In the genomic region with DNA sequence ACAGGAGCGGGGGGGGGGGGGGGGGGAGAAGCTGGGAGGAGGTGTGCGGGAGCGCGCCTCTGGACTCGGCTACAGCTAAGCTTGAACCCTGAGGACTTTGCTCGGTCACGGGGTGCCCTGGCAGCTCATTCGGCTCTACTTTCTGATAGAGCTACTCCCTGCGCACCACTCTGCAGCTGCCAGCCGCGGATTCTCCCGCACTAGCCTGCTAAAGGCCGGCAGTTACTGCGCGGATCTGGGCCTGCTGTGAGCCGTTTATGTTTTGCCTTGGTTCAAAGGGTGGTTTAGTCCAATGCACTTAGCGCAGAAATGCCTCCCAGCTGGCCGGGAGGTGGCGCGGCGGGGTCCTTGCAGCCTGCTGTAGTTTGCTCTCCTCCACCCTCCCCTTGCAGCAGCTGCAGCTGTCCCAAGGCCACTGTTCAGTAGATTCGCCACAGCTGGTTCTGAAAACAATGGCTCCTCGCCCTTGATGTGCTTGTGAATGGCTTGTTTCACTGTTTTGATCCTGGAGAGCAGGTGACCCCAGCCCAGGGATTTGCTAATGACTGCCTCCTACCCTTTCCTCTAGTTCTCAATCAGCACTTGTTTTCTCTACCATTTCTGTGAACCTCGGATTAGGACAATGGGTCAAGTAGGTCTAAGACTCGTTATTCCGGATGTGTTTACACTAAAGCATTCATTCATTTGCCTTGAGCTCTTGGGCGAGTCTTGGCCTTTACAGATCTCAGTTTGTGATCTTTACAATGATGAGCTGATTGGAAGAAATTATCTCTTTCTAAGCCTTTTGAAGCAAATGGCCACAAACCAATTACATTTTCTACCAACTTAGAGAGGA, we compare ENCODE assay signal across 8 mouse cellular contexts. TPM values are rescaled to one million over a fixed set of nuclear protein-coding genes. Genes with fewer than 3 reads are reported as not detected.
A peak's percentile ranks its signal among the peaks of the same experiment; 100 is the strongest.
DNase-seq lines count a peak whose midpoint lies in the region; ATAC-seq and TF ChIP-seq lines count a peak whose summit lies in the region.

No protein-coding gene starts in this region.

- peak overlapping the region; percentile 87 for H3K4me2 ChIP-seq in forebrain, embryonic 12.5 days
- H3K4me2 ChIP-seq in heart, embryonic 14.5 days (ENCODE audit: low read length), result peak overlapping the region; percentile 99
- H3K4me2 ChIP-seq in kidney, postnatal 0 days (ENCODE audit: low read length), result peak overlapping the region; percentile 93
- peak overlapping the region; percentile 79 for H3K4me2 ChIP-seq in liver, embryonic 11.5 days
- H3K4me2 ChIP-seq in neural tube, embryonic 13.5 days, result peak overlapping the region; percentile 63

- H3K79me2 ChIP-seq in C2C12 (ENCODE audit: control insufficient read depth, insufficient read depth), result peaks cover 66% of the 10 kb centered on the region

- H3K27ac ChIP-seq in forebrain, embryonic 12.5 days, result peak overlapping the region; percentile 88
- 0 out of 4 replicates have a peak overlapping the region, but pooled peaks of 1 of the 2 experiments have one; percentile 10 for H3K27ac ChIP-seq in heart, embryonic 14.5 days (replicated peaks in 1 of 2; ENCODE audit: control insufficient read depth in 1 of 2, insufficient read depth in 1 of 2, low read depth in 2 of 2, low read length in 2 of 2)
- H3K27ac ChIP-seq in kidney, postnatal 0 days, result peak overlapping the region; percentile 94
- peak overlapping the region; percentile 43; the same call in 1 of the 2 replicates for H3K27ac ChIP-seq in liver, embryonic 11.5 days (ENCODE audit: low read depth, low read length)
- peak overlapping the region; percentile 92 for H3K27ac ChIP-seq in neural tube, embryonic 13.5 days (replicated peaks)

- peaks cover 52% of the 10 kb centered on the region for H3K79me3 ChIP-seq in C2C12 (ENCODE audit: low read depth)

- peak overlapping the region; percentile 72 for H3K4me3 ChIP-seq in C2C12 (ENCODE audit: insufficient read depth, poor library complexity, severe bottlenecking)
- peak overlapping the region; percentile 68 for H3K4me3 ChIP-seq in forebrain, embryonic 12.5 days (replicated peaks)
- peak overlapping the region; percentile 69 to 75 for H3K4me3 ChIP-seq in heart, embryonic 14.5 days (ENCODE audit: control insufficient read depth in 1 of 2, insufficient read depth in 1 of 2, low read depth in 1 of 2, low read length in 2 of 2)
- H3K4me3 ChIP-seq in kidney, postnatal 0 days (replicated peaks; ENCODE audit: low read depth, low read length), result peak overlapping the region; percentile 91
- H3K4me3 ChIP-seq in liver, embryonic 11.5 days (ENCODE audit: low read depth, low read length), result peak overlapping the region; percentile 60
- peak overlapping the region; percentile 64 for H3K4me3 ChIP-seq in neural tube, embryonic 13.5 days

- H3ac ChIP-seq in C2C12 (ENCODE audit: control insufficient read depth, insufficient read length, low read depth), result peak overlapping the region; percentile 98

- H3K4me1 ChIP-seq in forebrain, embryonic 12.5 days, result peaks cover 7% of the 10 kb centered on the region
- no peaks in the 10 kb centered on the region for H3K4me1 ChIP-seq in heart, embryonic 14.5 days (ENCODE audit: control insufficient read depth in 2 of 2, insufficient read depth in 2 of 2, low read length in 2 of 2)
- 0 out of 2 replicates have a peak, but pooled peaks cover 5% of the 10 kb centered on the region for H3K4me1 ChIP-seq in kidney, postnatal 0 days (replicated peaks; ENCODE audit: insufficient read depth, low read length)
- H3K4me1 ChIP-seq in liver, embryonic 11.5 days (replicated peaks; ENCODE audit: control insufficient read depth, insufficient read depth, low read length), result 0 out of 2 replicates have a peak, but pooled peaks cover 3% of the 10 kb centered on the region
- peaks cover 14% of the 10 kb centered on the region for H3K4me1 ChIP-seq in neural tube, embryonic 13.5 days (replicated peaks)

- ATAC-seq in forebrain, embryonic 12.5 days (ENCODE audit: low FRiP score), result peak; percentile 92
- ATAC-seq in heart, embryonic 14.5 days (ENCODE audit: insufficient number of reproducible peaks, insufficient read depth, low FRiP score, low read depth), result peak; percentile 85
- peak; percentile 93 for ATAC-seq in kidney, postnatal 0 days (replicated peaks; ENCODE audit: low FRiP score, low read depth)
- ATAC-seq in liver, embryonic 11.5 days (replicated peaks; ENCODE audit: low FRiP score), result peak; percentile 85
- peak; percentile 94 for ATAC-seq in neural tube, embryonic 13.5 days (ENCODE audit: low read depth)

- peak; percentile 58 for DNase-seq in brain, embryonic 18.5 days (ENCODE audit: low read depth, low spot score)
- peak; percentile 97 for DNase-seq in kidney, postnatal 0 days (ENCODE audit: low spot score)
- peak; percentile 80 for DNase-seq in liver, embryonic 11.5 days (ENCODE audit: low spot score)
- DNase-seq in testis, postnatal 14 days (ENCODE audit: low spot score), result peak; percentile 43

- peak overlapping the region; percentile 75 for H3K9ac ChIP-seq in forebrain, embryonic 12.5 days
- H3K9ac ChIP-seq in heart, embryonic 14.5 days (ENCODE audit: low read length), result peak overlapping the region; percentile 72
- H3K9ac ChIP-seq in kidney, postnatal 0 days (ENCODE audit: low read depth, low read length), result peak overlapping the region; percentile 79
- peak overlapping the region; percentile 56 for H3K9ac ChIP-seq in liver, embryonic 11.5 days (ENCODE audit: low read depth, low read length)
- peak overlapping the region; percentile 81 for H3K9ac ChIP-seq in neural tube, embryonic 13.5 days

- no peaks in the 10 kb centered on the region for H3K27me3 ChIP-seq in C2C12 (ENCODE audit: control insufficient read depth, insufficient read depth, insufficient read length)
- H3K27me3 ChIP-seq in forebrain, embryonic 12.5 days, result no peaks in the 10 kb centered on the region
- no peaks in the 10 kb centered on the region for H3K27me3 ChIP-seq in heart, embryonic 14.5 days (ENCODE audit: control insufficient read depth, insufficient read depth, low read length)
- H3K27me3 ChIP-seq in kidney, postnatal 0 days (ENCODE audit: insufficient read depth, low read length), result no peaks in the 10 kb centered on the region
- no peaks in the 10 kb centered on the region for H3K27me3 ChIP-seq in liver, embryonic 11.5 days (replicated peaks; ENCODE audit: control insufficient read depth, insufficient read depth, low read length)
- H3K27me3 ChIP-seq in neural tube, embryonic 13.5 days, result no peaks in the 10 kb centered on the region

- WGBS in forebrain, embryonic 12.5 days, result under 1% methylated on average over 26 of the region's 27 CpGs
- 3% methylated on average over 19 of the region's 27 CpGs for WGBS in heart, embryonic 14.5 days
- under 1% methylated on average over 22 of the region's 27 CpGs for WGBS in kidney, postnatal 0 days
- 3% methylated on average over 23 of the region's 27 CpGs for WGBS in liver, embryonic 11.5 days
- WGBS in neural tube, embryonic 13.5 days, result 1% methylated on average over 26 of the region's 27 CpGs

- no peaks in the 10 kb centered on the region for H3K9me3 ChIP-seq in forebrain, embryonic 12.5 days
- H3K9me3 ChIP-seq in heart, embryonic 14.5 days (ENCODE audit: control insufficient read depth, low read length), result no peaks in the 10 kb centered on the region
- H3K9me3 ChIP-seq in kidney, postnatal 0 days (replicated peaks; ENCODE audit: low read length), result no peaks in the 10 kb centered on the region
- H3K9me3 ChIP-seq in liver, embryonic 11.5 days (ENCODE audit: control insufficient read depth, low read length), result no peaks in the 10 kb centered on the region
- H3K9me3 ChIP-seq in neural tube, embryonic 13.5 days, result no peaks in the 10 kb centered on the region

- TF ChIP-seq CTCF in C2C12 (IDR thresholded peaks at IDR 0.05; ENCODE audit: control insufficient read depth, insufficient read depth, insufficient read length), result peak; percentile 86
- peak; percentile 87 for TF ChIP-seq CTCF in kidney, postnatal 0 days (IDR thresholded peaks at IDR 0.05; ENCODE audit: low read depth)

- peaks cover 14% of the 10 kb centered on the region for H3K36me3 ChIP-seq in C2C12 (ENCODE audit: control insufficient read depth, insufficient read depth)
- H3K36me3 ChIP-seq in forebrain, embryonic 12.5 days (replicated peaks), result no peaks in the 10 kb centered on the region
- no peaks in the 10 kb centered on the region for H3K36me3 ChIP-seq in heart, embryonic 14.5 days (ENCODE audit: control insufficient read depth, insufficient read depth, low read length)
- no peaks in the 10 kb centered on the region for H3K36me3 ChIP-seq in kidney, postnatal 0 days (ENCODE audit: insufficient read depth, low read length)
- no peaks in the 10 kb centered on the region for H3K36me3 ChIP-seq in liver, embryonic 11.5 days (ENCODE audit: control insufficient read depth, insufficient read depth, low read length)
- H3K36me3 ChIP-seq in neural tube, embryonic 13.5 days, result no peaks in the 10 kb centered on the region

TF ChIP-seq in C2C12, 6 proteins besides CTCF, POLR2A, EP300 and RAD21:
- TF ChIP-seq MAX (IDR thresholded peaks at IDR 0.05) (peak; percentile 76), CEBPB (IDR thresholded peaks at IDR 0.05; ENCODE audit: low read depth) (no peak), MYOD1 (IDR thresholded peaks at IDR 0.05; ENCODE audit: control insufficient read depth, insufficient read length, low read depth) (peak; percentile 90), MYOG (IDR thresholded peaks at IDR 0.05; ENCODE audit: control insufficient read depth, extremely low read depth, insufficient read length) (no peak), USF1 (IDR thresholded peaks at IDR 0.05; ENCODE audit: low read depth) (no peak), FOSL1 (IDR thresholded peaks at IDR 0.05; ENCODE audit: insufficient read depth, low read length, poor library complexity, severe bottlenecking) (no peak)

RNA-seq across cellular contexts. Expression of a gene that starts 1.5 kb away (rescaled TPM):
- 42.9 TPM for polyA plus RNA-seq in C2C12 (2012; fragmentation: generic; extraction: Trizol)
- 3.1 and 3.2 TPM in 2 replicates for polyA plus RNA-seq in forebrain, embryonic 12.5 days (2016; fragmentation: Nextera tagmentation; extraction: Ambion mirVana)
- polyA plus RNA-seq in heart, embryonic 14.5 days (2014; fragmentation: Nextera tagmentation; extraction: Ambion mirVana), result 2.0 and 2.6 TPM in 2 replicates
- polyA plus RNA-seq in kidney, postnatal 0 days (2015; fragmentation: Nextera tagmentation; extraction: Ambion mirVana), result 18.3 and 22.2 TPM in 2 replicates
- polyA plus RNA-seq in liver, embryonic 11.5 days (2014; fragmentation: Nextera tagmentation; extraction: Ambion mirVana), result 3.8 and 3.9 TPM in 2 replicates
- polyA plus RNA-seq in neural tube, embryonic 13.5 days (2015; fragmentation: Nextera tagmentation; extraction: Ambion mirVana), result 8.2 and 10.3 TPM in 2 replicates

Comparison
In these comparisons a context has a peak if more than half of its experiments do, and no peak if none do; other contexts are left out.
1. DNase-seq: peak in every context shown above with its lines; median percentile 97 in kidney, postnatal 0 days; 80 in liver, embryonic 11.5 days; 58 in brain, embryonic 18.5 days; 43 in testis, postnatal 14 days.